Mouse (Mus musculus) ovary, postnatal 36 days (tissue): Measurements from ENCODE around the gene Fdxr.
A peak's percentile ranks its signal among the peaks of the same experiment; 100 is the strongest.

Experiments
- DNase-seq: peaks from one replicate; pipeline ENCODE4 v3.0.0; 2022; ENCODE audit warnings: low spot score, mixed read lengths

The Fdxr gene

GRCm38 (mm10) chr11:115276780-115277603, at the start of gene Fdxr:
Gene Fdxr (minus strand): TSS chr11:115277050.
- peak; percentile 98 for DNase-seq

GRCm38 (mm10) chr11:115323354-115323753, 46.5 kb upstream of the Fdxr start:
- DNase-seq, result no peak

GRCm38 (mm10) chr11:115321906-115322693, 45.2 kb upstream of the Fdxr start, which contains the start of gene Ush1g:
Gene Ush1g (minus strand): TSS chr11:115322041.
- peak; percentile 57 for DNase-seq

- DNase-seq, result no peak
Observed at GRCm38 (mm10) chr11:115319704-115320383, 43.0 kb upstream of the Fdxr start.

- peak; percentile 41 for DNase-seq
Observed at GRCm38 (mm10) chr11:115318245-115319027, 41.6 kb upstream of the Fdxr start.

- DNase-seq, result no peak
Observed at GRCm38 (mm10) chr11:115317204-115317603, 40.4 kb upstream of the Fdxr start.

- no peak for DNase-seq
Observed at GRCm38 (mm10) chr11:115314249-115314648, 37.4 kb upstream of the Fdxr start.

GRCm38 (mm10) chr11:115308781-115309180, 31.9 kb upstream of the Fdxr start:
- DNase-seq, result no peak

GRCm38 (mm10) chr11:115306863-115307262, 30.0 kb upstream of the Fdxr start, which contains the start of gene Otop2:
Gene Otop2 (plus strand): TSS chr11:115307163.
- no peak for DNase-seq

- DNase-seq, result no peak
Observed at GRCm38 (mm10) chr11:115303167-115303566, 26.3 kb upstream of the Fdxr start.

- no peak for DNase-seq
Observed at GRCm38 (mm10) chr11:115301351-115301750, 24.5 kb upstream of the Fdxr start.

- no peak for DNase-seq
Observed at GRCm38 (mm10) chr11:115300745-115301144, 23.9 kb upstream of the Fdxr start.

- DNase-seq, result no peak
Observed at GRCm38 (mm10) chr11:115298160-115298559, 21.3 kb upstream of the Fdxr start.

GRCm38 (mm10) chr11:115297214-115297826, 20.5 kb upstream of the Fdxr start, which contains the start of gene Fads6:
Gene Fads6 (minus strand): TSS chr11:115297663.
- DNase-seq, result peak; percentile 74

- DNase-seq, result no peak
Observed at GRCm38 (mm10) chr11:115296471-115297210, 19.8 kb upstream of the Fdxr start.

- no peak for DNase-seq
Observed at GRCm38 (mm10) chr11:115295939-115296338, 19.1 kb upstream of the Fdxr start.

GRCm38 (mm10) chr11:115292631-115293375, 16.0 kb upstream of the Fdxr start:
- DNase-seq, result no peak

GRCm38 (mm10) chr11:115291503-115291902, 14.7 kb upstream of the Fdxr start:
- peak; percentile 42 for DNase-seq

GRCm38 (mm10) chr11:115290919-115291318, 14.1 kb upstream of the Fdxr start:
- peak; percentile 62 for DNase-seq
